Mouse (Mus musculus) spleen, adult 12 weeks (tissue): ENCODE results near the gene Serpine1.

Experiments used
- DNase-seq: peaks from one replicate; pipeline ENCODE4 v3.0.0; 2022; ENCODE audit warnings: low spot score

Gene Serpine1

GRCm38 (mm10) chr5:137054873-137055272, 17.2 kb downstream of the Serpine1 start:
- no peak for DNase-seq

GRCm38 (mm10) chr5:137054299-137054698, 17.8 kb downstream of the Serpine1 start:
- no peak for DNase-seq

GRCm38 (mm10) chr5:137051914-137052505, 20.1 kb downstream of the Serpine1 start:
- no peak for DNase-seq

- no peak for DNase-seq
Observed at GRCm38 (mm10) chr5:137051125-137051524, 20.9 kb downstream of the Serpine1 start.

- no peak for DNase-seq
Observed at GRCm38 (mm10) chr5:137046991-137047390, 25.1 kb downstream of the Serpine1 start.

- DNase-seq = no peak
Observed at GRCm38 (mm10) chr5:137046324-137046718, 25.7 kb downstream of the Serpine1 start.

- peak; percentile 83 for DNase-seq
Observed at GRCm38 (mm10) chr5:137045402-137046323, 26.4 kb downstream of the Serpine1 start, which contains the start of gene Ap1s1. TSS of gene Ap1s1 (minus strand) at chr5:137046135.

- no peak for DNase-seq
Observed at GRCm38 (mm10) chr5:137043997-137044396, 28.1 kb downstream of the Serpine1 start.

GRCm38 (mm10) chr5:137041442-137041841, 30.6 kb downstream of the Serpine1 start:
- no peak for DNase-seq

GRCm38 (mm10) chr5:137039453-137039852, 32.6 kb downstream of the Serpine1 start:
- DNase-seq = no peak

GRCm38 (mm10) chr5:137036211-137036610, 35.9 kb downstream of the Serpine1 start:
- no peak for DNase-seq

- DNase-seq = peak; percentile 79
Observed at GRCm38 (mm10) chr5:137032641-137033074, 39.4 kb downstream of the Serpine1 start.

GRCm38 (mm10) chr5:137032033-137032421, 40.0 kb downstream of the Serpine1 start:
- no peak for DNase-seq

GRCm38 (mm10) chr5:137031076-137032032, 40.7 kb downstream of the Serpine1 start:
- DNase-seq = no peak

GRCm38 (mm10) chr5:137030416-137030810, 41.7 kb downstream of the Serpine1 start:
- no peak for DNase-seq

- DNase-seq = peak; percentile 83
Observed at GRCm38 (mm10) chr5:137029643-137030415, 42.2 kb downstream of the Serpine1 start.

GRCm38 (mm10) chr5:137029273-137029585, 42.8 kb downstream of the Serpine1 start:
- DNase-seq = no peak

GRCm38 (mm10) chr5:137028561-137029272, 43.4 kb downstream of the Serpine1 start:
- DNase-seq = no peak

- no peak for DNase-seq
Observed at GRCm38 (mm10) chr5:137026092-137026491, 46.0 kb downstream of the Serpine1 start, which contains the start of gene Vgf. TSS of gene Vgf (plus strand) at chr5:137026392.

- peak; percentile 72 for DNase-seq
Observed at GRCm38 (mm10) chr5:137025132-137025531, 46.9 kb downstream of the Serpine1 start.

- no peak for DNase-seq
Observed at GRCm38 (mm10) chr5:137024318-137024717, 47.8 kb downstream of the Serpine1 start.
